Mouse (Mus musculus) liver, postnatal 0 days (tissue): ENCODE measurements around the gene Tbx5.

Experiments used
- CTCF ChIP-seq: sonication (generic); IDR thresholded peaks from 2 replicates; pipeline ENCODE4 v1.5.1; 2016; ENCODE audit warnings: antibody characterized with exemption, low read depth
- EP300 ChIP-seq: IDR thresholded peaks from 2 replicates; pipeline ENCODE4 v1.6.1; 2016; ENCODE audit warnings: antibody characterized with exemption, low read depth, mild to moderate bottlenecking

DNA sequence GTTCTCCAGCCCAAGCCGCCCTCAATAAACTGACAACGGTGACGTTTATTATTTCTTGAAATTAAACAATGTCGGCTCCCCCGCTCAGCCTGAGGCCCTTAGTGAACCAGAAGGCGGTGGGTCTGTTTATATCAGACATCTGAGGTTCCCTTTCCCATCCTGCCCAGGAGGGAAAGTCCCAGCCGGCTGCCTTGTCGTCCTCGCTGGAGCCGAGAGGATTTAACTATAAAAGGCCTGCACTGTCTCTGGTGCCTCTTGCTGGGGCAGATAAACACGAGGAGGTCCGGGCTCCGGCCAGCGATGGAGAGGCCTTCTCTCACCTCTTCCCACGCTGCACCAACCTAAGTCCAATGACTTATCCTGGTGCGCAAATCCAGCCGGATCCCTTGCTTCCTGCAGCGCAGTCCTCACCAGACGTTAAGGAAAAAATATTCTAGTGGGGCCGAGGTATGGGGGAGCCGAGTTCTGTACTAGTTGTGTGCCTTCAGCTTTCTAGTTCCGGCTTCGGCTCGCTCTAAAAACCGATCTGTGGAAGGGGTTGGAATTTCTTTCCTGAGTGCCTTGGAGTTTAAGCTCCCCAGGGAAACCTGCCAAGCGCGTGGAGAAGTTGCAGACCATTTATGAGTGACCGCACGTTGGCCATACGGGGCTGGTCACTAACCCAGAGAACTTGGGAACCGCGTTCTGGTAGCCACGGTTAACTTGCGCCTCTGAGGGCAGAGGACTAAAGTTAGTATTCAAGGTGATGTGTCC is 7.3 kb downstream of the Tbx5 start:
- TF ChIP-seq EP300 = no peak
- TF ChIP-seq CTCF = no peak
